Mouse (Mus musculus): ENCODE results near the gene C87436.

DNA sequence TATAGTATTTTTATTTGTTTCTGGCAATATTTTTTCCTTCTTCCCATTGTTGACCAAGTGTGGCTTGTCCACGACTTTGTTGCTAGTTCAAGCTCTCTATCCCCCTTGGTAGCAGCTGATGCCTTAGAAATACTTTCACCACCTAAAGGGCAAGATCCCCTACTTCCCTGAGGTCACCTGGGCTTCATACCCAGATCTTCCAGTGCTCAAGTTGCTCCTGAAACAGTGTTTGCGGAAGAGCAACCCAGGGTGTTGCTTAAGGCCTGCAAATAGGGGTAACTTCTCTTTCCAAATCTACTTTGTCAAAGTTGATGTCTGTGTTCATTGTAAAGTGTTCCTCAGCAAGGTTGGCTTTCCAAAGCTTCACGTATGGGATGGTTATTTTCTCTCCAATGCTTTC, 18.9 kb upstream of the C87436 start:
- TF ChIP-seq CTCF (IDR thresholded peaks at IDR 0.05; ENCODE audit: low read depth, low read length) (no peak), POLR2A (IDR thresholded peaks at IDR 0.05; ENCODE audit: borderline replicate concordance, low read depth, low read length) (no peak)
